Comparison of ENCODE assay signal across 8 mouse cellular contexts in genomic region chr19:60757099-60757785, GRCm38 (mm10). TPM values are rescaled to one million over a fixed set of nuclear protein-coding genes. Genes with fewer than 3 reads are reported as not detected.
DNase-seq lines count a peak whose midpoint lies in the region; ATAC-seq and TF ChIP-seq lines count a peak whose summit lies in the region.

No protein-coding gene starts in this region.

- no peak for TF ChIP-seq POLR2A in ES-Bruce4 (IDR thresholded peaks at IDR 0.05; ENCODE audit: insufficient read depth, low read length)

- no peaks in the 10 kb centered on the region for H3K9me3 ChIP-seq in heart, embryonic 14.5 days (ENCODE audit: control insufficient read depth, low read length)
- H3K9me3 ChIP-seq in ES-Bruce4 (replicated peaks; ENCODE audit: control insufficient read depth, insufficient read depth, low read length, poor library complexity, severe bottlenecking): no peaks in the 10 kb centered on the region
- H3K9me3 ChIP-seq in forebrain, embryonic 15.5 days: no peaks in the 10 kb centered on the region
- H3K9me3 ChIP-seq in liver, postnatal 0 days (ENCODE audit: low read length): no peaks in the 10 kb centered on the region

- no peak for TF ChIP-seq EP300 in ES-Bruce4 (IDR thresholded peaks at IDR 0.05; ENCODE audit: insufficient read depth, low read depth, low read length)
- no peak for TF ChIP-seq EP300 in liver, postnatal 0 days (IDR thresholded peaks at IDR 0.05; ENCODE audit: low read depth)

- peaks cover 31% of the 10 kb centered on the region for H3K36me3 ChIP-seq in heart, embryonic 14.5 days (ENCODE audit: control insufficient read depth, insufficient read depth, low read length)
- peaks cover 12% of the 10 kb centered on the region for H3K36me3 ChIP-seq in ES-Bruce4 (ENCODE audit: control insufficient read depth, insufficient read depth, low read length, poor library complexity, severe bottlenecking)
- H3K36me3 ChIP-seq in forebrain, embryonic 15.5 days: peaks cover 15% of the 10 kb centered on the region
- peaks cover 13% of the 10 kb centered on the region for H3K36me3 ChIP-seq in liver, postnatal 0 days (replicated peaks; ENCODE audit: insufficient read depth, low read length)

- peak overlapping the region; percentile 100 for H3K4me2 ChIP-seq in heart, embryonic 14.5 days (ENCODE audit: low read length)
- H3K4me2 ChIP-seq in forebrain, embryonic 15.5 days (replicated peaks): peak overlapping the region; percentile 94
- peak overlapping the region; percentile 100 for H3K4me2 ChIP-seq in liver, postnatal 0 days (ENCODE audit: low read depth, low read length)

- WGBS in heart, embryonic 14.5 days: 5% methylated on average over 25 of the region's 25 CpGs
- WGBS in forebrain, embryonic 15.5 days: 4% methylated on average over 25 of the region's 25 CpGs
- WGBS in liver, postnatal 0 days (ENCODE audit: insufficient replicate concordance): 6% methylated on average over 25 of the region's 25 CpGs

- peak overlapping the region; percentile 70 to 85 for H3K4me3 ChIP-seq in heart, embryonic 14.5 days (ENCODE audit: control insufficient read depth in 1 of 2, insufficient read depth in 1 of 2, low read depth in 1 of 2, low read length in 2 of 2)
- H3K4me3 ChIP-seq in ES-Bruce4 (ENCODE audit: low read depth, low read length): peak overlapping the region; percentile 66
- H3K4me3 ChIP-seq in forebrain, embryonic 15.5 days: peak overlapping the region; percentile 84
- H3K4me3 ChIP-seq in liver, postnatal 0 days (ENCODE audit: low read depth, low read length): peak overlapping the region; percentile 78

- peaks cover 7% of the 10 kb centered on the region; the same call in 1 of the 2 replicates for H3K27me3 ChIP-seq in heart, embryonic 14.5 days (ENCODE audit: control insufficient read depth, insufficient read depth, low read length)
- no peaks in the 10 kb centered on the region for H3K27me3 ChIP-seq in ES-Bruce4 (ENCODE audit: control insufficient read depth, insufficient read depth, low read length, poor library complexity, severe bottlenecking)
- peaks cover 4% of the 10 kb centered on the region; the same call in 1 of the 2 replicates for H3K27me3 ChIP-seq in forebrain, embryonic 15.5 days
- H3K27me3 ChIP-seq in liver, postnatal 0 days (ENCODE audit: insufficient read depth, low read length): peaks cover 7% of the 10 kb centered on the region; the same call in 1 of the 2 replicates

- ATAC-seq in heart, embryonic 14.5 days (ENCODE audit: insufficient number of reproducible peaks, insufficient read depth, low FRiP score, low read depth): no peak
- ATAC-seq in forebrain, embryonic 15.5 days (replicated peaks): no peak
- ATAC-seq in liver, postnatal 0 days: no peak

- H3K9ac ChIP-seq in heart, embryonic 14.5 days (ENCODE audit: low read length): peak overlapping the region; percentile 79
- H3K9ac ChIP-seq in ES-Bruce4 (ENCODE audit: low read depth, poor library complexity, severe bottlenecking): peak overlapping the region; percentile 95
- H3K9ac ChIP-seq in forebrain, embryonic 15.5 days (replicated peaks): peak overlapping the region; percentile 76
- peak overlapping the region; percentile 58; the same call in 1 of the 2 replicates for H3K9ac ChIP-seq in liver, postnatal 0 days (replicated peaks)

- no peak overlapping the region for H3K27ac ChIP-seq in heart, embryonic 14.5 days (replicated peaks in 1 of 2; ENCODE audit: control insufficient read depth in 1 of 2, insufficient read depth in 1 of 2, low read depth in 2 of 2, low read length in 2 of 2)
- no peak overlapping the region for H3K27ac ChIP-seq in ES-Bruce4 (ENCODE audit: insufficient read depth, low read length)
- peak overlapping the region; percentile 91 for H3K27ac ChIP-seq in forebrain, embryonic 15.5 days (replicated peaks)
- H3K27ac ChIP-seq in liver, postnatal 0 days (ENCODE audit: low read depth): no peak overlapping the region

- H3K4me1 ChIP-seq in heart, embryonic 14.5 days (ENCODE audit: control insufficient read depth in 2 of 2, insufficient read depth in 2 of 2, low read length in 2 of 2): peaks cover 2 to 14% of the 10 kb centered on the region in 2 experiments; a peak in 2 of 4 replicates
- H3K4me1 ChIP-seq in ES-Bruce4 (ENCODE audit: control insufficient read depth, insufficient read depth, low read length): peaks cover 1% of the 10 kb centered on the region
- H3K4me1 ChIP-seq in forebrain, embryonic 15.5 days: peaks cover 18% of the 10 kb centered on the region
- peaks cover 17% of the 10 kb centered on the region for H3K4me1 ChIP-seq in liver, postnatal 0 days (ENCODE audit: insufficient read depth)

- DNase-seq in heart, adult 11 months: no peak
- no peak for DNase-seq in liver, postnatal 0 days
- no peak for DNase-seq in natural killer cell, adult 2 months (ENCODE audit: low spot score in 2 of 2)
- DNase-seq in thymus, postnatal 25 days: no peak
- DNase-seq in layer of hippocampus, postnatal 36 days: no peak

- no peak for TF ChIP-seq CTCF in ES-Bruce4 (IDR thresholded peaks at IDR 0.05; ENCODE audit: low read depth, low read length)
- no peak for TF ChIP-seq CTCF in liver, postnatal 0 days (IDR thresholded peaks at IDR 0.05; ENCODE audit: low read depth)

RNA-seq across cellular contexts. Expression of gene Nanos1, which starts 1.5 kb away (rescaled TPM):
- polyA plus RNA-seq in heart, embryonic 14.5 days (2014; fragmentation: Nextera tagmentation; extraction: Ambion mirVana): 0.86 and 1.1 TPM in 2 replicates
- 3.8 and 4.2 TPM in 2 replicates for polyA plus RNA-seq in ES-Bruce4 (2011; ENCODE audit: insufficient read depth, insufficient read length, low read depth, missing spikeins)
- polyA plus RNA-seq in forebrain, embryonic 15.5 days (2015; fragmentation: Nextera tagmentation; extraction: Ambion mirVana): 11.7 and 13.5 TPM in 2 replicates
- 0.41 and 0.46 TPM in 2 replicates for polyA plus RNA-seq in liver, postnatal 0 days (2015; fragmentation: Nextera tagmentation; extraction: Ambion mirVana)
- total RNA-seq in layer of hippocampus, postnatal 36 days (2021): 10 to 100 TPM; 17.5 to 17.8 TPM

RNA-seq across cellular contexts. Expression of gene Eif3a, which starts 33.2 kb away (rescaled TPM):
- polyA plus RNA-seq in heart, embryonic 14.5 days (2014; fragmentation: Nextera tagmentation; extraction: Ambion mirVana): 114 and 128 TPM in 2 replicates
- 435 and 454 TPM in 2 replicates for polyA plus RNA-seq in ES-Bruce4 (2011; ENCODE audit: insufficient read depth, insufficient read length, low read depth, missing spikeins)
- 110 and 113 TPM in 2 replicates for polyA plus RNA-seq in forebrain, embryonic 15.5 days (2015; fragmentation: Nextera tagmentation; extraction: Ambion mirVana)
- 48.7 and 54.8 TPM in 2 replicates for polyA plus RNA-seq in liver, postnatal 0 days (2015; fragmentation: Nextera tagmentation; extraction: Ambion mirVana)
- 100 to 1,000 TPM; 101 to 107 TPM for total RNA-seq in layer of hippocampus, postnatal 36 days (2021)

RNA-seq across cellular contexts. Expression of gene Fam45a, which starts 54.1 kb away (rescaled TPM):
- polyA plus RNA-seq in heart, embryonic 14.5 days (2014; fragmentation: Nextera tagmentation; extraction: Ambion mirVana): 23.2 and 24.2 TPM in 2 replicates
- 32.3 and 37.6 TPM in 2 replicates for polyA plus RNA-seq in ES-Bruce4 (2011; ENCODE audit: insufficient read depth, insufficient read length, low read depth, missing spikeins)
- polyA plus RNA-seq in forebrain, embryonic 15.5 days (2015; fragmentation: Nextera tagmentation; extraction: Ambion mirVana): 41.4 and 42.9 TPM in 2 replicates
- polyA plus RNA-seq in liver, postnatal 0 days (2015; fragmentation: Nextera tagmentation; extraction: Ambion mirVana): 17.3 and 18.9 TPM in 2 replicates
- 10 to 100 TPM; 45.9 to 46.3 TPM for total RNA-seq in layer of hippocampus, postnatal 36 days (2021)
